Mouse (Mus musculus): ENCODE measurements around the gene 1700003E16Rik. TPM values are rescaled to one million over a fixed set of nuclear protein-coding genes. Genes with fewer than 3 reads are reported as not detected.
A peak's percentile ranks its signal among the peaks of the same experiment; 100 is the strongest.

Gene 1700003E16Rik
- polyA plus RNA-seq, 1 experiment from 2014 or later, result 2.1 TPM

DNA sequence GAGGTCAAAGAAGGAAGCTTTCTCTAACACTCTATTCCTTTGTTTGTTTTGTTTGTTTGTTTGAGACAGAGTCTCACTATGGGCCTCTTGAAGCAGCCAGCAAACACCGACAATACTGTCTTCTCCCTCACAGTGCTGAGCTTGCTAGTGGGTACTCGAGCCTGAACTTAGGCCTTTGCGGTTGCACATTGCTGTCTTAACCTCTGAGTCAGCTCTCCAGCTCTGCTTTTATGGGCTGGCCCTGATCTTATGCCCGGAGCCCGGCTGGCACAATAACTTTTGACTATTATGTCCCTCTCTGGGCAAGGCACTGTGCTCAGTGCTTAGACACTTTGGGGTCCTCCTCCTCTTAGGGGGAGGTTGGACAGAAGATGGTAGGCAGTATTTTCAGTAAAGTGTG, 13.7 kb downstream of the 1700003E16Rik start:
- Histone ChIP-seq H3K9me3 (no peaks in the 10 kb centered on the region), H3K27ac (replicated peaks) (no peak overlapping the region), H3K27me3 (replicated peaks; ENCODE audit: low read depth, poor library complexity, severe bottlenecking) (no peaks in the 10 kb centered on the region), H3K4me1 (peaks cover 23% of the 10 kb centered on the region), H3K4me3 (no peak overlapping the region), H3K36me3 (replicated peaks) (no peaks in the 10 kb centered on the region)
- 85% methylated on average over 5 of the region's 5 CpGs for WGBS
- DNase-seq (ENCODE audit: low spot score), result no peak

DNA sequence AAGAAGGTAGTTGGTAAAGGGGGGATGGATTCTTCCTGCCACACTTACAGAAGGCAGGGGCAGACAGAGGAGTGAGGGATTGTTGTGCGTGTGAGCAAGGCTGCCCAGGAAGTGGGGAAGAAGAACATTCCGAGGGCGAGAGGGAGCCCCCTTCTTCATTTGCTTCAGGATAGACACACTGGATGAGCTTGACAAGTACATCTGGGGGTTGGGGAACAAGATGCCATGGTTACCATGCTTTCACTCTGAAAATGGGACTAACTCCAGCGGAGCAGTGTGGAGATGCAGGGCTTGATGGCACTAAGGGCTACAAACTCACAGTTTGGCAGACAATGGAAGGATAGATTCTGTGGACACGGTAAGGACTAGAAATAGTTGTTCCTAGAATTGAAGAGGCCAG, 14.9 kb downstream of the 1700003E16Rik start:
- H3K36me3 ChIP-seq (replicated peaks), result peaks cover 3% of the 10 kb centered on the region
- 84% methylated on average over 5 of the region's 5 CpGs for WGBS
- H3K4me3 ChIP-seq, result no peak overlapping the region
- peaks cover 19% of the 10 kb centered on the region for H3K4me1 ChIP-seq
- DNase-seq (ENCODE audit: low spot score), result no peak
- no peaks in the 10 kb centered on the region for H3K9me3 ChIP-seq
- no peaks in the 10 kb centered on the region for H3K27me3 ChIP-seq (replicated peaks; ENCODE audit: low read depth, poor library complexity, severe bottlenecking)
- H3K27ac ChIP-seq (replicated peaks), result no peak overlapping the region

DNA sequence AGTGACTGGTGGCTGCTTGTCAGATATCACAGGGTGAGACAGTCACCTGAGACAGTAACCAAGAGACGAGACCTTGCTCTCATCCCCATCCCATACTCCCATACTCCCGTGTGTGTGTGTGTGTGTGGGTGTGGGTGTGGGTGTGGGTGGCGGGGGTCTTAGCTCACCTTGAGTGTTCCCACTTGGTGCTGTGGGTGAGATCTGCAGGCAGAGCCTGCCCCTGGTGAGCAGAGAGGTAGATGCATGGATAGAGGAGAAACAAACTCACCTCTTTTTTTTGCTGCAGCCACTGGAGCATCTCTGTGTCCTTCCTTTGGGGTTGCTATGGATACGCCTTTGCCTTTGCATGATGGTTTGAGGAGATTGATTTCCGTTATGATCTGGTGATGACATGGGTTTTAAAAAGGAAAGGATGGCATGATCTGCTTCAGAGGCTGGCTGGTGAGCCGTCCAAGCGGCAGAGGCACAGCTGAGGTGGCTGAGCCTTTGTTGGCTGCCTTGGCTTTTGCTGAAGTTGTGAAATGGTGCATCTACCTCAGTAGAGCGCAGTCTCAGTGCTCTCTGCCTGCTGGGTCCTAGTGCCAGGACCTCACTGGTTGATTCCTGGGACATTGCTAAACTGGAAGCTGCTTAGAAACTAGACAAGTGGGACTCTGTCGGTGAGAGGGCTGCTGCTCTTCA, 16.2 kb downstream of the 1700003E16Rik start:
- no peak for DNase-seq (ENCODE audit: low spot score)
- no peak overlapping the region for H3K27ac ChIP-seq (replicated peaks)
- H3K9me3 ChIP-seq, result no peaks in the 10 kb centered on the region
- 66% methylated on average over 9 of the region's 9 CpGs for WGBS
- H3K27me3 ChIP-seq (replicated peaks; ENCODE audit: low read depth, poor library complexity, severe bottlenecking), result no peaks in the 10 kb centered on the region
- peaks cover 11% of the 10 kb centered on the region for H3K36me3 ChIP-seq (replicated peaks)
- H3K4me3 ChIP-seq, result no peak overlapping the region
- H3K4me1 ChIP-seq, result peaks cover 8% of the 10 kb centered on the region

DNA sequence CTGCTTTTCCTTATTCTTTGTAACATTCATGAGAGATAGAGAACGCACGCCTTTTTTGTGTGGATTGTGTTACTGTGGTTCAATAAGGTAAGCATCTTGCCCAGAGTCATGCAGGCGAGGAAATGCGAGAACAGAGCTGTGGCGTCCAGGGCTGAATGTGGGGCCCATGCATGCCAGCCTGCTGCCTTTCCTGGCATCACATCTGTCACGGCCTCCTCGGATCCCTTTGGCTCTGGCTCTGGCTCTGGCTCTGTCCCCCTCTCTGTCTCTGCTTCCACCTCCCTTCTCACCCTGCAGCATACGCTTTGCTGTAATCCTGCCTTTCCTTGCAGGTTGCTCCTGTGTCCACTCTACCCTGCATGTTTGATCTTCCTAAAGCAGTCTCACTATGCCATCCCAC, 19.8 kb downstream of the 1700003E16Rik start:
- H3K27ac ChIP-seq (replicated peaks), result no peak overlapping the region
- H3K4me1 ChIP-seq, result peaks cover 20% of the 10 kb centered on the region
- no peaks in the 10 kb centered on the region for H3K9me3 ChIP-seq
- H3K27me3 ChIP-seq (replicated peaks; ENCODE audit: low read depth, poor library complexity, severe bottlenecking), result no peaks in the 10 kb centered on the region
- WGBS, result 88% methylated on average over 8 of the region's 8 CpGs
- H3K4me3 ChIP-seq, result no peak overlapping the region
- no peak for DNase-seq (ENCODE audit: low spot score)
- H3K36me3 ChIP-seq (replicated peaks), result peaks cover 11% of the 10 kb centered on the region

DNA sequence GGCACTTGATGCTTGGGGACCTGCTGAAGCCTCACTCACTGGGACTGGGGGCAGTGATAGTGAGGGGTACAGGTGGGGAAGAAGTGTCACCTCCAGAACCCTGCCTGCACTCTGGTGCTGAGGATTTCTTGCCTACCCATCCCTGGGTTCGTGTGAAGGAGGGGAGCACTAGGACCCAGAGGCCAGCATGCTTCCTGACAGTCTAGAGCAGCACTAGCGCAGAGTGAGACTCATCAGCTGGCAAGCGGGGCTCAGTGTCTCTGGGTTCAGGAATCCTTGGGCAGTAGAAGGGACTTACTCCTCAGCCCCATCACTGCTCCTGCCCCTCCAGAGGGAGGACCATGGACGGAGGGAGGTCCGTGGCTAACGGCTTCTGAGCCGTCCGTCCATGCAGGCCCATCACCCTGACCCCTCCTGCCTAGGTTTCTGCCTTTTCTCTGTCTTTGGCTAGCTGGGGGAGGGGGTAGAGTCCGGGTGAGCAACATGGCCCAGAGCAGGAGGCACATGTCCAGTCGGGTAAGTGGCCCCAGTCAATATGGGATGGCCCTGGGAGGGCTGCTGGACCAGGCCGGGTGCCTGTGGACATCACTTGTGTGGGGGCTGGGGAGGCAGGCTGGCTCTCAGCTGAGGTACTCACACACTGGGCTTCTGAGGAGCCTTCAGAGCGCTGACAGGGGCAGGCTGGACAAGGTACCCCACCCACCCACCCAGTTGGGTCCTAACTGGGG, 23.4 kb downstream of the 1700003E16Rik start:
- H3K9me3 ChIP-seq, result no peaks in the 10 kb centered on the region
- WGBS, result 16% methylated on average over 12 of the region's 12 CpGs
- peaks cover 37% of the 10 kb centered on the region for H3K36me3 ChIP-seq (replicated peaks)
- DNase-seq (ENCODE audit: low spot score), result peak; percentile 53
- peak overlapping the region; percentile 54 for H3K4me3 ChIP-seq
- H3K27ac ChIP-seq (replicated peaks), result peak overlapping the region; percentile 16
- H3K4me1 ChIP-seq, result peaks cover 19% of the 10 kb centered on the region
- no peaks in the 10 kb centered on the region for H3K27me3 ChIP-seq (replicated peaks; ENCODE audit: low read depth, poor library complexity, severe bottlenecking)

DNA sequence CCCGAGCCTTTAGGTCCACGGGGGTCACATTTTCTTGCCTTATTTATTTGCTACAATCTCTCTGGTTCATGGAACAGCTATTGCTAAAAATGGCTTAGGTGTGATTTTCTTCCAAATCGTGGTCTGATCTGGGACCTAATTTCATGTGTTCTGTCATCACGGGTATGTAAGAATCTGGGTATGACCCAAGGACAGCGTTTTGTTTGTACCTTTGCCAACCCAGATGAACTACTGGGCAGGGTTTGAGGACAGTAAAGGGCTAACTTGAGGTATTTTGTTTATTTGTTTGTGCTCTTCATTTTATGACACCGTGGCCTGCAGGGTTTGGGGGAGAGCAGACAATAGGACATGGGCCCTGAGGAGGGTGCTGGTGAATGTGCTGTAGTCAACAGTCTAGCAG, 24.4 kb downstream of the 1700003E16Rik start:
- H3K36me3 ChIP-seq (replicated peaks), result peaks cover 44% of the 10 kb centered on the region
- 88% methylated on average over 6 of the region's 6 CpGs for WGBS
- peaks cover 29% of the 10 kb centered on the region for H3K4me1 ChIP-seq
- H3K27ac ChIP-seq (replicated peaks), result no peak overlapping the region
- no peaks in the 10 kb centered on the region for H3K27me3 ChIP-seq (replicated peaks; ENCODE audit: low read depth, poor library complexity, severe bottlenecking)
- no peaks in the 10 kb centered on the region for H3K9me3 ChIP-seq
- no peak for DNase-seq (ENCODE audit: low spot score)
- H3K4me3 ChIP-seq, result no peak overlapping the region

DNA sequence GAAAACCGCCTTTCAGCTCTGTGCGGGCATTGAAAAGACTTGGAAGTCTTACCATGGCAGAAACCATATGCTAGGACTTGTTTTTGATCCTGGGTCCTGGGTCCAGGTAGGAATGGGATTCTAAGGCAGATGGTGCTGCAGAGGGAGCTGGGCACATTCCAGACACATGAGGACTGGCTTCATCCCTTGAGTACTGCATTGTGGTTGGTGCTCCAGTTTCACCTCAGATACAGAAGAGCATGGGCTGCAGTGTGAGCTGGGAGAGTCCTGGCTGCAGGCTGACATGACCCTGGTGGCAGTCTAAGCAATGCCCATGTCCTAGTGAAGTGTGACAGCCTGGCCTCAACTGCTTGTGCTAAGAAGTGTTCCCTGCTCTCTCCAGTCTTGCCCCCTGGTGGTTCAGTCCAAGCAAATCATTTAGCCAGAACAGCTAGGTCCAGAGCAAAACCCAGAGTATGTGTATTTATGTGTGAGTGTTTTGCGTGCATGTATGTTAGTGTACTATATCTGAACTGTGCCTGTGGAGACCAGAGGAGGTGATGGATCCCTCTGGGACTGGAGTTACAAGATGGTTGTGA, 28.7 kb downstream of the 1700003E16Rik start:
- H3K4me1 ChIP-seq, result peaks cover 45% of the 10 kb centered on the region
- WGBS, result 90% methylated on average over 3 of the region's 3 CpGs
- H3K27ac ChIP-seq (replicated peaks), result no peak overlapping the region
- H3K36me3 ChIP-seq (replicated peaks), result peaks cover 51% of the 10 kb centered on the region
- H3K4me3 ChIP-seq, result no peak overlapping the region
- peak; percentile 27 for DNase-seq (ENCODE audit: low spot score)
- no peaks in the 10 kb centered on the region for H3K27me3 ChIP-seq (replicated peaks; ENCODE audit: low read depth, poor library complexity, severe bottlenecking)
- H3K9me3 ChIP-seq, result no peaks in the 10 kb centered on the region

DNA sequence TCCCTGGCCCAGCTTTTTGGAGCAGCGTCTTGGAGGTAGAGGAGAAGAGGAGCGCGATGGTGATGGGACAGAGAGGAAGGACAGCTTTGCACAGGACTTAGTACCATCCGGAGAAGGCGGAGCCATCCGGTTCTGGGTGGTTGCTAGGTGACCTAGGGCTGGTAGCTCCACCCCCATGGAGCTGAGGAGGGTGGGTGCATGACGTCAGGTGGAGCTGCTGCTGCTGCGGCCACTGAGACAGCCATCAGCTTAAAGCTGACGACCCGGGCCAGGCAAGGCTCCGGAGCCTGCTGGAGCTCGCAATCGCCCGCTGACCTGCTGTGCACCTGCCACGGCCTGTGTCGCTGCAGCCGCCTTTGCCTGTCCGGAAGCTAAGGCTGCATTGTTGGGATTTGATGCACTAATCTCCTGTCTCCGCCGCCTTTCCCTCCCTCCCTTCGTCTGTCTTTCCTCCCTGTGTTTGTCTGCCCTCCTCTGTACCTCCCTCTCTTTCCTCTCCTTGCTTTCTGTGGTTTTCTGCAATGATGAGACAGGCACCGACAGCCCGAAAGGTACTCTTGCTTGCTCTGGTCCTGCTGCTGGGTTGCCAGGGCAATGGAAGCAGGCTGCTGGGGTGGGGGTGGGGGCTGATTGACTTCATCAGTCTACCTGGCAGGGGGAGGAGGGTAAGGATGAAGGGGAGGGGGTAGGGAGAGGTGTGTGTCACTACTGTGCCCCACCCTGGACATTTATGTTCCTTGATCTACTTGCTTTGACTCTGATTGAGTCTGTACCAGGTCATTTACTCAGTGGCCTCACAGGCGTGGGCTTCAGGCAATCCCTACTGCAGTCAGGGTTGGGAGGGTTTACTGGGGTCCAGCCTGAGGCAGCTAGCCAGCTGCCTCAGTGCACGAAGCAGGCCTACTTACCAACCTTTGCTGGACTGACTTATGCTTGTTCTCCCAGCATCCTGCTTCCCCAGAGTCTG, 30.0 kb downstream of the 1700003E16Rik start:
- peaks cover 63% of the 10 kb centered on the region for H3K36me3 ChIP-seq (replicated peaks)

DNA sequence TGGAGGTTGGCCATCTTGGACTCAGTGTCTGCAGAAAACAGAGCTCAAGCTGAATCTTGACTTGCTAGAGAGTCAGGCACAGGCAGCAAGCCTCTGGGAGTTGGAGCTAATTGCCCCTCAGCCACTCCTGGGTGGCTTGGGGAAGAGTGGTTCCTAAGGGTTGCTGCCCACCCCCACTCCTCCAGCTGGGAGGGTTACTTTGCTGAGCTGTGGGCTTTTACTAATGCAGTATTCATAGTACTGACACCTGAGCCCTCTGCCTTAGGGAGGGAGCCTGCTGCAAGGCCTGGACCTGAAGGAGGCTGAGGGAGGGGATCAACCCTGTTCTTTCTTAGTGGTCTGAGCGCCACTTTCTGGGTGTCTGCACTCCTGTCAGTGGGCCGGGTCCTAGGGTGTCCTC, 30.7 kb downstream of the 1700003E16Rik start:
- H3K4me3 ChIP-seq, result peak overlapping the region; percentile 57
- DNase-seq (ENCODE audit: low spot score), result peak; percentile 26
- peaks cover 40% of the 10 kb centered on the region for H3K4me1 ChIP-seq
- H3K9me3 ChIP-seq, result no peaks in the 10 kb centered on the region
- WGBS, result 61% methylated on average over 2 of the region's 2 CpGs
- H3K36me3 ChIP-seq (replicated peaks), result peaks cover 71% of the 10 kb centered on the region
- no peaks in the 10 kb centered on the region for H3K27me3 ChIP-seq (replicated peaks; ENCODE audit: low read depth, poor library complexity, severe bottlenecking)
- H3K27ac ChIP-seq (replicated peaks), result peak overlapping the region; percentile 83

More for the DNA sequence above, 30.0 kb downstream of the 1700003E16Rik start:
- peak overlapping the region; percentile 57 for H3K4me3 ChIP-seq
- WGBS, result 7% methylated on average over 25 of the region's 25 CpGs
- peak; percentile 85 for DNase-seq (ENCODE audit: low spot score)
- peaks cover 40% of the 10 kb centered on the region for H3K4me1 ChIP-seq
- H3K9me3 ChIP-seq, result no peaks in the 10 kb centered on the region
- peak overlapping the region; percentile 83 for H3K27ac ChIP-seq (replicated peaks)
- no peaks in the 10 kb centered on the region for H3K27me3 ChIP-seq (replicated peaks; ENCODE audit: low read depth, poor library complexity, severe bottlenecking)

DNA sequence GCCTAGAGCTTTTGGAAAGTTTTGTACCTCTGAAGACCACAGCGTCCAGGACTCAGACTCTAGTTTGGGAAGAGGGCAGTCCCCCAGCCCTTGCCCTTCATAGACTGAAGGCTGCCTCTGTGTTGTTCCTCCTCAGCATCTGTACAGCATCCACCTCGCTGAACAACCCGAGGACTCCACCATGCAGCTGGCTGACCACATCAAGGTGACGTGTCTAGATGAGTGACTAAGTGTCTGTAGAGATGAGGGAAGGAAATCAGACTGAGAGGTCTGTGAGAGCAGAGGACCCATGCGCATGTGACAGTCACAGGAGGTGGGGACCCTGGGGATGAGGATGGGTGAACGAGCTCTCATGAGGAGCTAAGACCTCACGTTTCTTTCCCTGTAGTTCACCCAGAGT, 37.4 kb downstream of the 1700003E16Rik start:
- Histone ChIP-seq H3K9me3 (no peaks in the 10 kb centered on the region), H3K36me3 (replicated peaks) (peaks cover 99% of the 10 kb centered on the region), H3K27me3 (replicated peaks; ENCODE audit: low read depth, poor library complexity, severe bottlenecking) (no peaks in the 10 kb centered on the region), H3K4me3 (no peak overlapping the region), H3K4me1 (peaks cover 8% of the 10 kb centered on the region; the same call in 1 of the 2 replicates), H3K27ac (replicated peaks) (no peak overlapping the region)
- WGBS, result 93% methylated on average over 7 of the region's 7 CpGs
- DNase-seq (ENCODE audit: low spot score), result no peak

DNA sequence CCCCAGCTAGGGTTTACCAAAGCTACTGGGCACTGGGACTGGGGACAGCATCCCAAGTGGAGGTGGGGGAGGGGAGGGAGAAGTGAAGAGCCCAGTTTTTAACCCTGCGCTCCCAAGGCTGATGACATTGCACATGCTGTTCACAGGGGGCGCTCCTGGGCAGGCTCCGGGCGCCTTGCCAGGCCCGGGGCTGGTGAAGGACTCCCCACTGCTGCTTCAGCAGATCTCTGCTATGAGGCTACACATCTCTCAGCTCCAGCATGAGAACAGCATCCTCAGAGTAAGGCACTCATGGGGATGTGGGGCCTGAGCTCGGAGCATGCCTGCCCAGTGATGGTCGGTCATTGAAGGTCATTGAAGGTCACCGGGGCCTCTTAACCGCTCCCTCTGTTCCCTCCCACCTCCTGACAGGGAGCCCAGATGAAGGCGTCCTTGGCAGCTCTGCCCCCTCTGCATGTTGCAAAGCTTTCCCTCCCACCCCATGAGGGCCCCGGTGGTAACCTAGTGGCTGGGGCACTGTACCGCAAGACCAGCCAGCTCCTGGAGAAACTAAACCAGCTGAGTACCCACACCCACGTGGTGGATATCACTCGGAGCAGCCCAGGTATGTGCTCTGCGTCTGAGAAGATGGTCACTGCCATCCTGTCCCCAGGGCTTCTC, 41.3 kb downstream of the 1700003E16Rik start:
- no peaks in the 10 kb centered on the region for H3K9me3 ChIP-seq
- no peak overlapping the region for H3K27ac ChIP-seq (replicated peaks)
- no peaks in the 10 kb centered on the region for H3K27me3 ChIP-seq (replicated peaks; ENCODE audit: low read depth, poor library complexity, severe bottlenecking)
- peaks cover 94% of the 10 kb centered on the region for H3K36me3 ChIP-seq (replicated peaks)
- WGBS, result 50% methylated on average over 15 of the region's 15 CpGs
- H3K4me3 ChIP-seq, result no peak overlapping the region
- DNase-seq (ENCODE audit: low spot score), result peak; percentile 33
- peaks cover 8% of the 10 kb centered on the region; the same call in 1 of the 2 replicates for H3K4me1 ChIP-seq

Data from embryonic facial prominence, embryonic 10.5 days (tissue).